Mouse (Mus musculus): ENCODE measurements around the gene Fam135a.

The Fam135a gene

GRCm38 (mm10) chr1:24099926-24100869 is at the start of gene Fam135a:
Gene Fam135a, minus strand, starts transcription at chr1:24100341.
- peak; percentile 23 to 75 for DNase-seq (ENCODE audit: low spot score in 2 of 2)

- no peak for DNase-seq (ENCODE audit: low spot score in 2 of 2)
Observed at GRCm38 (mm10) chr1:24143504-24143903, 43.4 kb upstream of the Fam135a start.

- DNase-seq (ENCODE audit: low spot score in 2 of 2): no peak
Observed at GRCm38 (mm10) chr1:24140555-24140954, 40.4 kb upstream of the Fam135a start.

- DNase-seq (ENCODE audit: low spot score in 2 of 2): peak; percentile 7 to 48
Observed at GRCm38 (mm10) chr1:24137133-24137532, 37.0 kb upstream of the Fam135a start.

- DNase-seq (ENCODE audit: low spot score in 2 of 2): no peak
Observed at GRCm38 (mm10) chr1:24134792-24135191, 34.7 kb upstream of the Fam135a start.

GRCm38 (mm10) chr1:24133853-24134252 is 33.7 kb upstream of the Fam135a start:
- no peak for DNase-seq (ENCODE audit: low spot score in 2 of 2)

- DNase-seq (ENCODE audit: low spot score in 2 of 2): no peak
Observed at GRCm38 (mm10) chr1:24127866-24128265, 27.7 kb upstream of the Fam135a start.

- DNase-seq (ENCODE audit: low spot score in 2 of 2): no peak
Observed at GRCm38 (mm10) chr1:24124610-24125009, 24.5 kb upstream of the Fam135a start.

- no peak for DNase-seq (ENCODE audit: low spot score in 2 of 2)
Observed at GRCm38 (mm10) chr1:24122582-24122981, 22.4 kb upstream of the Fam135a start.

GRCm38 (mm10) chr1:24107971-24108773 is 8.0 kb upstream of the Fam135a start:
- DNase-seq (ENCODE audit: low spot score in 2 of 2): no peak

- DNase-seq (ENCODE audit: low spot score in 2 of 2): no peak
Observed at GRCm38 (mm10) chr1:24107378-24107777, 7.2 kb upstream of the Fam135a start.

- DNase-seq (ENCODE audit: low spot score in 2 of 2): no peak
Observed at GRCm38 (mm10) chr1:24102579-24103149, 2.5 kb upstream of the Fam135a start.

GRCm38 (mm10) chr1:24100870-24101358 is 773 bp upstream of the Fam135a start:
- DNase-seq (ENCODE audit: low spot score in 2 of 2): no peak

GRCm38 (mm10) chr1:24099541-24099925 is 608 bp downstream of the Fam135a start:
- DNase-seq (ENCODE audit: low spot score in 2 of 2): peak in 1 of 2 experiments; percentile 5

- no peak for DNase-seq (ENCODE audit: low spot score in 2 of 2)
Observed at GRCm38 (mm10) chr1:24097541-24097940, 2.6 kb downstream of the Fam135a start.

GRCm38 (mm10) chr1:24092414-24092813 is 7.7 kb downstream of the Fam135a start:
- DNase-seq (ENCODE audit: low spot score in 2 of 2): no peak

GRCm38 (mm10) chr1:24090603-24091002 is 9.5 kb downstream of the Fam135a start:
- no peak for DNase-seq (ENCODE audit: low spot score in 2 of 2)

GRCm38 (mm10) chr1:24090094-24090493 is 10.0 kb downstream of the Fam135a start:
- no peak for DNase-seq (ENCODE audit: low spot score in 2 of 2)

- DNase-seq (ENCODE audit: low spot score in 2 of 2): no peak
Observed at GRCm38 (mm10) chr1:24086176-24086575, 14.0 kb downstream of the Fam135a start.

- no peak for DNase-seq (ENCODE audit: low spot score in 2 of 2)
Observed at GRCm38 (mm10) chr1:24074396-24074795, 25.7 kb downstream of the Fam135a start.

GRCm38 (mm10) chr1:24073386-24074248 is 26.5 kb downstream of the Fam135a start:
- no peak for DNase-seq (ENCODE audit: low spot score in 2 of 2)

Measured in spleen, postnatal 10 days (tissue).